Mouse (Mus musculus) forebrain, embryonic 12.5 days (tissue): ENCODE data around the gene Lep. TPM values are rescaled to one million over a fixed set of nuclear protein-coding genes. Genes with fewer than 3 reads are reported as not detected.

ENCODE experiments used
- ATAC-seq: fragments of 200-750 bp; cut with Nextera tagmentation; 2 replicates; pipeline ENCODE4 v1.8.0; 2017; ENCODE audit warnings: moderate TSS enrichment; ENCODE audit not compliant: low FRiP score
- H3K27ac ChIP-seq: fragments of 300-500 bp; sonication (generic); 2 replicates; pipeline ENCODE4 v1.5.1; 2016; ENCODE audit warnings: mild to moderate bottlenecking
- H3K27me3 ChIP-seq: fragments of 300-500 bp; sonication (generic); 2 replicates; pipeline ENCODE4 v1.6.1; 2016; ENCODE audit warnings: mild to moderate bottlenecking
- H3K36me3 ChIP-seq: fragments of 300-500 bp; sonication (generic); replicated peaks from 2 replicates; pipeline ENCODE4 v1.6.1; 2016; ENCODE audit warnings: mild to moderate bottlenecking
- H3K4me1 ChIP-seq: fragments of 300-500 bp; sonication (generic); 2 replicates; pipeline ENCODE4 v1.6.1; 2016
- H3K4me2 ChIP-seq: fragments of 300-500 bp; sonication (generic); 2 replicates; pipeline ENCODE4 v1.6.1; 2016; ENCODE audit warnings: mild to moderate bottlenecking, moderate library complexity
- H3K4me3 ChIP-seq: fragments of 300-500 bp; sonication (generic); replicated peaks from 2 replicates; pipeline ENCODE4 v1.5.1; 2016; ENCODE audit warnings: mild to moderate bottlenecking
- H3K9ac ChIP-seq: fragments of 300-500 bp; sonication (generic); 2 replicates; pipeline ENCODE4 v1.6.1; 2016; ENCODE audit warnings: mild to moderate bottlenecking
- H3K9me3 ChIP-seq: fragments of 300-500 bp; sonication (generic); 2 replicates; pipeline ENCODE4 v1.6.1; 2016
- WGBS: fragments of 180-500 bp; shearing (Covaris S2); methylation state at CpG from one replicate; pipeline ENCODE4 v1.1.7; 2016; 5-methylcytosine and 5-hydroxymethylcytosine counted together
- polyA plus RNA-seq: library from polyadenylated mRNA; unstranded; fragments of >200 nt; fragmentation: Nextera tagmentation; extraction: Ambion mirVana; gene quantifications from 2 replicates; pipeline ENCODE4 v1.2.1, GENCODE M21; 2016

Lep gene
- polyA plus RNA-seq, 1 experiment from 2014 or later, result not detected

GRCm38 (mm10) chr6:29056377-29056776, 3.6 kb upstream of the Lep start:
- Histone ChIP-seq H3K9ac (no peak overlapping the region), H3K4me2 (no peak overlapping the region), H3K4me3 (no peak overlapping the region), H3K27me3 (no peaks in the 10 kb centered on the region), H3K9me3 (no peaks in the 10 kb centered on the region), H3K4me1 (no peaks in the 10 kb centered on the region; the same call in 1 of the 2 replicates), H3K36me3 (no peaks in the 10 kb centered on the region), H3K27ac (no peak overlapping the region)
- WGBS, result 90% methylated on average over 7 of the region's 7 CpGs
- ATAC-seq, result no peak

- Histone ChIP-seq H3K4me1 (peaks cover 3% of the 10 kb centered on the region; the same call in 1 of the 2 replicates), H3K4me3 (no peak overlapping the region), H3K27me3 (no peaks in the 10 kb centered on the region), H3K4me2 (no peak overlapping the region), H3K9ac (no peak overlapping the region), H3K36me3 (no peaks in the 10 kb centered on the region), H3K27ac (no peak overlapping the region), H3K9me3 (no peaks in the 10 kb centered on the region)
- ATAC-seq, result no peak
- 83% methylated on average over 8 of the region's 8 CpGs for WGBS
Measured at GRCm38 (mm10) chr6:29066389-29066790, 6.4 kb downstream of the Lep start.

GRCm38 (mm10) chr6:29072258-29072657, 12.2 kb downstream of the Lep start:
- no peaks in the 10 kb centered on the region for H3K9me3 ChIP-seq
- no peak overlapping the region for H3K9ac ChIP-seq
- H3K4me3 ChIP-seq, result no peak overlapping the region
- no peak overlapping the region for H3K4me2 ChIP-seq
- H3K4me1 ChIP-seq, result no peaks in the 10 kb centered on the region
- H3K36me3 ChIP-seq, result no peaks in the 10 kb centered on the region
- H3K27ac ChIP-seq, result no peak overlapping the region
- 83% methylated on average over 4 of the region's 4 CpGs for WGBS
- no peaks in the 10 kb centered on the region for H3K27me3 ChIP-seq
- no peak for ATAC-seq

DNA sequence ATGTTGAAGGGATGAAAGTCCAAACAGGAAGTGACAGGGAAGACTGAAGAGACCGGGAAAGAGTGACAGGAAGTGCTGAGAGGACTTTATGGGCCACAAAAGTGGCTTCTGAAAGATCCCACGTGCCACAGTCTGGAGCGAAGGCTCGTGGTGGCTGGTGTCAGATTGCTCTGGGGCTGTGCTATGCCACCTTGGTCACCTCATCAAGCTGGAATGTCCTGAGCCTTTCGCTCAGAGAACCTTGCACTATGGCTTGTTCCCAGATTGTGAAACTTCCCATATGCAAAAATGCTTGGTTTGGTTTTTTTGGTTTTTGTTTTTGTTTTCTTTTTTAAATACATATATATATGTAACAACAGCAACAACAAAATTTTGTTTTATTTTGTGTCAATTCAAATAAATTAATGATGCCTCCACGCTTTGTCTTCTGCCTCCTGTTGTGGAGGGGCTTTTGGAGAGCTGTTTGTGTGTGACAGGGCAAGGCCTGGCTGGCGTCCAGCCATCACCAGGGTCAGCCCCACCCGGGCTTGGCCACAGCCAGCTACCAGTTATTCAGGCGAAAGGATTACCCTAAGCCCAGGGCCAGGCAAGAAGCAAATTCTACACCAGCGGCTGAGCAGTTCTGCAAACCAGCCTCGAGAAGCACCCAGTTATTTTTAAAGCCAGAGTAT, 13.6 kb downstream of the Lep start:
- Histone ChIP-seq H3K4me3 (no peak overlapping the region), H3K9ac (no peak overlapping the region), H3K27ac (no peak overlapping the region), H3K27me3 (no peaks in the 10 kb centered on the region), H3K36me3 (no peaks in the 10 kb centered on the region), H3K4me2 (no peak overlapping the region), H3K9me3 (no peaks in the 10 kb centered on the region), H3K4me1 (no peaks in the 10 kb centered on the region)
- 75% methylated on average over 11 of the region's 11 CpGs for WGBS
- no peak for ATAC-seq

GRCm38 (mm10) chr6:29074133-29074469, 14.1 kb downstream of the Lep start:
- Histone ChIP-seq H3K36me3 (no peaks in the 10 kb centered on the region), H3K9me3 (no peaks in the 10 kb centered on the region)

DNA sequence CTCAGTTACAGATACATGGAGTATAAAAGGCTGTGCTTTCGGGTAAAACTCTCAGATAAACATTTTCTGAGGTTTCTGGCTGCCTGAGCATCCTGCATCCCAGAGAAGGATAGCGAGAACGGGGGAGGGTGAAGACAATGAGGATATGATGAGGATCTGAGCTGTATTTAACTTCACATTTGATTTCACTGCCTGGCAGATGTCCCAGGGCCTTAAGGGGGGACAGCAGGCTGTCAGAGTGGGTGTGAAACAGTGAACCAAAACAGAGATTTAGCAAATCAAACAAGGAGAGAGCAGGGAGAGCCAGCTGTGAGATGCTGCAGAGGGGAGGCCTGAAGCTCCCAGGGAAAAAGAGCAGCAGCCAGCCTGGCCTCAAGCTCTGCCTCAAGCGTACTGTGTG, 19.3 kb downstream of the Lep start:
- Histone ChIP-seq H3K9me3 (no peaks in the 10 kb centered on the region), H3K9ac (no peak overlapping the region), H3K4me2 (no peak overlapping the region), H3K36me3 (no peaks in the 10 kb centered on the region), H3K4me3 (no peak overlapping the region), H3K4me1 (no peaks in the 10 kb centered on the region), H3K27me3 (no peaks in the 10 kb centered on the region), H3K27ac (no peak overlapping the region)
- no peak for ATAC-seq
- WGBS, result 68% methylated on average over 4 of the region's 4 CpGs

More at GRCm38 (mm10) chr6:29074133-29074469, 14.1 kb downstream of the Lep start:
- no peak for ATAC-seq
- Histone ChIP-seq H3K9ac (no peak overlapping the region), H3K4me2 (no peak overlapping the region), H3K27ac (no peak overlapping the region), H3K27me3 (no peaks in the 10 kb centered on the region), H3K4me3 (no peak overlapping the region), H3K4me1 (no peaks in the 10 kb centered on the region)

- ATAC-seq, result no peak
- no peaks in the 10 kb centered on the region for H3K9me3 ChIP-seq
- no peak overlapping the region for H3K4me3 ChIP-seq
- whole genome bisulfite sequencing, result 79% methylated on average over 10 of the region's 10 CpGs
- no peaks in the 10 kb centered on the region for H3K27me3 ChIP-seq
- no peaks in the 10 kb centered on the region for H3K4me1 ChIP-seq
- no peak overlapping the region for H3K27ac ChIP-seq
- H3K36me3 ChIP-seq, result no peaks in the 10 kb centered on the region
- H3K4me2 ChIP-seq, result no peak overlapping the region
- H3K9ac ChIP-seq, result no peak overlapping the region
Measured at GRCm38 (mm10) chr6:29081826-29082363, 21.9 kb downstream of the Lep start.

DNA sequence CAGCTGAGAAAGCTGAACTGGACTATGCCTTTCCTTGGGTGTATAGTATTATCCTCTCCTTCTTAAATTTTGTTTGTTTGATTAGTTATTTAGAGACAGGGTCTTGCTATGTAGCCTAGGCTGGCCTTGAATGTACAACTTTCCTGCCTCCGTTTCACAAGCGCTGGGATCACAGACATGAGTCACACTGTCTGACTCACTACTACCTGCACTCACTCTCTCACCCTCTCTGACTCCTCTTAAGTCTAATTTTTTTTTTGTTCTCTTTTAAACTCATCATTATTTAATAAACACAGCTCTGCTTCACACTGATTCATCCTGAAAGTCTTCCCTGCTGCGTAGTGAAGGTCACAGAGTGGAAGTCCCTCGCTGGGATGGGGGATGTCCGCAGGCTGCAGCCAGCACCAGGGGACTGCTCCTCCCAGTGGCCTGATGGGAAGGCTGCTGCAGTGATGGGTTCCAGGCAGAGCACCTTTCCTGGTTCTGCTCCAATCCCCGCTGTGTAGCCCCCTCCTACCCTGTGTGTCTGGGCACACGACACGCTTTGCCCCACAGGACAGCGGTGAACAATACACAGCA, 22.8 kb downstream of the Lep start:
- H3K4me2 ChIP-seq, result no peak overlapping the region
- no peak overlapping the region for H3K4me3 ChIP-seq
- no peak overlapping the region for H3K9ac ChIP-seq
- ATAC-seq, result no peak
- H3K36me3 ChIP-seq, result no peaks in the 10 kb centered on the region
- 51% methylated on average over 9 of the region's 9 CpGs for WGBS
- H3K27me3 ChIP-seq, result no peaks in the 10 kb centered on the region
- no peaks in the 10 kb centered on the region for H3K9me3 ChIP-seq
- H3K4me1 ChIP-seq, result no peaks in the 10 kb centered on the region
- H3K27ac ChIP-seq, result no peak overlapping the region

DNA sequence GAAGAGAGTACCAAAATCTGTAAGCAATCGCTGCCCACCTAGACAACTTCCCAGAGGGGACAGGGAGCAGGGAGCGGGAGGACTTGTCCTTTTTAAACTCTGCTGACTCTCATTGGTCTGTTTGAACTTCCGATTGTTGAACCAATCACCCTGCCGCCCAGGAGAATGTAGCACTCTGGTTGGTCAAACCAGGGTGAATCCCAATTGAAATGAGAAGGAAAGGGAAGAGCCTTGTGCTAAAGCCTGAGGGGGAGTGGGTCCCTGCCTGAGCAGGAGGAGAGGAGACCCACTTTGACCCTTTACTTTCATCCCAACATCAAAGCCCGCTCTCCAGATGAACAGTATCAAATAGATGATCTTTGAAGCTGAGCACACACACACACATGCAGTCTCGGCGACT, 24.4 kb downstream of the Lep start:
- no peak for ATAC-seq
- 67% methylated on average over 7 of the region's 7 CpGs for WGBS
- H3K4me2 ChIP-seq, result no peak overlapping the region
- H3K27me3 ChIP-seq, result no peaks in the 10 kb centered on the region
- H3K4me1 ChIP-seq, result no peaks in the 10 kb centered on the region
- H3K4me3 ChIP-seq, result no peak overlapping the region
- no peaks in the 10 kb centered on the region for H3K9me3 ChIP-seq
- H3K36me3 ChIP-seq, result no peaks in the 10 kb centered on the region
- H3K27ac ChIP-seq, result no peak overlapping the region
- H3K9ac ChIP-seq, result no peak overlapping the region

DNA sequence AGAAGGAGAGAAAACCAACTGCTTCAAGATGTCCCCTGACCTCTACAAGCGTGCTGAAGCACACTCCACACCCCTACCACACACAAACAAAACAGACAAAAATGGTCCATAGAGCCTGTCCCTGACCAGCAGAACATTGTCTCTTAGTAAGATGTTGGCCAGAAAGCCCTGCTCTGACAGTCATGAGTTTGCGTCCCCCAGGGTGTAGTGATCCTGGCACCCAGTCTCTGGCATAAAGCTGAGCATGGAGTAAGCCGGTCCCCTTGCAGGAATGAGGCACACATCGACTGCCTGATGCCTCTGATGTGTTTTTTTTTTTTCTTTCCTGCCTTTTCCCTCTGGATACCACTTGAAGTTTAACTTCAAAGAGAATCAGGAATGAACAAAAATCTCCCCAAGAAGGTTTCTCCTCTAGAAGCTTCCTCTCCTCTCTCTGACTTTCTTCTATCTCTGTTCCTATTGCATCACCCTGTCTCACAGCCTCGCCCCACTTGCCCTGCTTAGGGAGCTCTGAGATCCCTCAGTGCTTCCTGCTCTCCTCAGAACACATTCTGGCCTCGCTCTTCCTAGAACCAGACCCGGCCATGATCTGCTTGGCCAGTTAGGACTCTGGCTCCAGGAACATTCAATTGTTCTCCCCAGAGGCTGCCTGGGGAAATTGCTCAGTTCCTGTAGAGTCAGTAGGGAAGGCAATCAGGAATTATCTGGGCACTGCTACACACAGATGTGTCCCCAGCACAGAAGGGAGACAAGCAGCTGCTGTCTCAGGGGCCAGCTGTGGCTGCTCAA, 28.1 kb downstream of the Lep start:
- no peak overlapping the region for H3K4me2 ChIP-seq
- no peaks in the 10 kb centered on the region for H3K4me1 ChIP-seq
- WGBS, result 78% methylated on average over 7 of the region's 7 CpGs

DNA sequence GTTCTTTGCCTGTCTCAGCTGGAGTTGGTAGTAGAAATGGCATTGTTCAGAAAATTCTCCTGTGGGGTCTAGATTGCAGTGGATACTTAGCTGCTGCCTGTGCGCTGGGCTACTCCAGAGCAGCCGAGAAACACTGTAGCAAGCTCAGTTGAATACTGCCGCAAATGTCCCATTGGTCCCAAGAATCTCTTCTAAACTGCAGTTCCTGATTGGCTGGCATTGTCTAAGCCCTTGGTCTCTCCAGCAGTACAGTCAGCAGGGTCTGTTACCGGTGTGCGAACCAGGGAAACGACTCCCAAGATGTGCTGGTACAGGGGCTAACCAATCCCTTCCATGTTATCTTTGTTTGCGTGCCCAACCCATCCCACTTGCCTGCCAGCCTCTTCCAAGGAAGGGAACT, 32.2 kb downstream of the Lep start:
- Histone ChIP-seq H3K4me2 (no peak overlapping the region), H3K9ac (no peak overlapping the region), H3K36me3 (no peaks in the 10 kb centered on the region), H3K9me3 (0 out of 2 replicates have a peak, but pooled peaks cover 3% of the 10 kb centered on the region), H3K27me3 (no peaks in the 10 kb centered on the region), H3K27ac (no peak overlapping the region), H3K4me3 (no peak overlapping the region), H3K4me1 (no peaks in the 10 kb centered on the region)
- 81% methylated on average over 7 of the region's 7 CpGs for WGBS
- ATAC-seq, result no peak

More for the DNA sequence above, 28.1 kb downstream of the Lep start:
- H3K27me3 ChIP-seq, result no peaks in the 10 kb centered on the region
- H3K36me3 ChIP-seq, result no peaks in the 10 kb centered on the region
- H3K9me3 ChIP-seq, result 0 out of 2 replicates have a peak, but pooled peaks cover 3% of the 10 kb centered on the region
- H3K4me3 ChIP-seq, result no peak overlapping the region
- ATAC-seq, result no peak
- H3K9ac ChIP-seq, result no peak overlapping the region
- no peak overlapping the region for H3K27ac ChIP-seq

DNA sequence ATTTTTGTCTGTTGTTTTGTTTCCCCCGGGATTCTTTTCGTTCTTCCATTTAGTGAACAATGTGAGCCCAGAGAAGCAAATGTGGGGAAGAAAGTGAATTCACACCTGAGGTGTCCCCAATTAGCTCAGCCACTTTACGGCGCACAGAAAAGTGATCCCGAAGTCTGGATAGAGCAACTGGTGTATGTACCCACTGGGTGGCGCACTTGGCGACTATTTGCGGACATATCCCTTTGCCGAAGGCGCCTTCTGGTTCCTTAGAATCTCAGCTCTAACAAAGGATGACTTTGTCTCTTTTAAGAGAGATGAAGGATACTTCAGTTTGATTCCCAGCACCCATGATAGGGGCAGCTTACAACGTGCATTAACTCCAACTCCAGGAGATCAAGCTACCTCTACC, 32.9 kb downstream of the Lep start:
- H3K4me3 ChIP-seq, result no peak overlapping the region
- H3K27me3 ChIP-seq, result no peaks in the 10 kb centered on the region
- no peak overlapping the region for H3K9ac ChIP-seq
- ATAC-seq, result no peak
- H3K4me1 ChIP-seq, result no peaks in the 10 kb centered on the region
- no peak overlapping the region for H3K27ac ChIP-seq
- H3K36me3 ChIP-seq, result no peaks in the 10 kb centered on the region
- no peak overlapping the region for H3K4me2 ChIP-seq
- WGBS, result 58% methylated on average over 11 of the region's 11 CpGs
- 0 out of 2 replicates have a peak, but pooled peaks cover 3% of the 10 kb centered on the region for H3K9me3 ChIP-seq
